Mouse (Mus musculus) spleen, adult 2 months (tissue): ENCODE data around the gene Cherp.

Source experiments
- CTCF ChIP-seq: fragments of 200-500 bp; IDR thresholded peaks from 2 replicates; pipeline ENCODE4 v1.5.1; 2011; ENCODE audit warnings: mild to moderate bottlenecking, inconsistent platforms; ENCODE audit not compliant: insufficient read depth, insufficient read length, insufficient replicate concordance; ENCODE audit errors: extremely low read depth
- POLR2A ChIP-seq: fragments of 200-500 bp; IDR thresholded peaks from 2 replicates; pipeline ENCODE4 v1.6.1; 2011; ENCODE audit warnings: low read depth, low read length, inconsistent platforms

DNA sequence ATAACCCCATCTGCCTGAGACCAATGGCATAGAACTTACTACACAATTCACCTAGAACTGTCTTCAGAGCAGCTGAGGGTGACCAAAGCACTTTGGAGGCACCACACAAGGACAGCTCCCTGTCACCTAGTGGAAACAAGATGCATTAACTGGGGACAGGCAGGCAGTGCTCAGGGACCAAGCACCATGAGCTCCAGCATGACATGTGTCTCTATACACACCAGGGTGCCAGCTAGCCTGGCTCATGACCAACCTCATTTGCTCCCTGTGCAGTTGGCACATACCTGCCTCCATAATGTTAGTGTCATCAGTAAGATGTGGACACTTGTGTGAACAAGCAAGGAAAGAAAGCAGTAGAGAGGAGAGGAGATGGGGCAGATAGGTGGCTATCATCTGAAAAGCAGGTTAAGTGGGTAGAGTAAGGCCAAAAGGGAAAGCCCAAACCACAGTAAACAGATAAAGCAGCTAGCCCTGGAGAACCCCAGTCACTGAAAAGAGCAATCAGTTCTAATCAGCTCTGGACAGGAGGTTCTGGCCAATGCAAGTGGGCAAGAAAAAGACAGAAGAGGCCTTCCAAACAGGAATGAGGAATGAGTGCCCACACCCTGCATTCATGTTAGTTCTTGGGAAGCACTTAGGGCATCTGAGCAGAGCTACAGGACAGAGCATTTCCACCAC is 29.8 kb upstream of the Cherp start:
- TF ChIP-seq POLR2A (no peak), CTCF (no peak)
